In genomic region chr13:40874021-40874420, GRCm38 (mm10) we compare ENCODE assay signal across 27 mouse cellular contexts. TPM values are rescaled to one million over a fixed set of nuclear protein-coding genes. Genes with fewer than 3 reads are reported as not detected.
DNase-seq lines count a peak whose midpoint lies in the region; TF ChIP-seq lines count a peak whose summit lies in the region.
"Had no signal": no experiment of that assay in that cellular context is flagged by ENCODE, and none has a peak within 500 bp of the region (broad histone marks: within the 10 kb centered on the region; RNA-seq: fewer than 3 reads in every experiment).

No protein-coding gene starts in this region.

- H3K36me3 ChIP-seq in megakaryocyte, embryonic 14.5 days (replicated peaks; ENCODE audit: low read length): peaks cover 13% of the 10 kb centered on the region
- H3K36me3 ChIP-seq: embryonic facial prominence, embryonic 13.5 days; heart, embryonic 10.5 days; heart, embryonic 15.5 days; hindbrain, embryonic 13.5 days; liver, embryonic 13.5 days; neural tube, embryonic 15.5 days; stomach, embryonic 15.5 days had no signal

- H3K9me3 ChIP-seq in megakaryocyte, embryonic 14.5 days: peaks cover 14% of the 10 kb centered on the region
- H3K9me3 ChIP-seq: heart, embryonic 10.5 days; heart, embryonic 15.5 days; hindbrain, embryonic 13.5 days; liver, embryonic 13.5 days; neural tube, embryonic 15.5 days; stomach, embryonic 15.5 days had no signal

- H3K27me3 ChIP-seq in megakaryocyte, embryonic 14.5 days (replicated peaks): no peaks in the 10 kb centered on the region
- H3K27me3 ChIP-seq: heart, embryonic 15.5 days; hindbrain, embryonic 13.5 days; liver, embryonic 13.5 days; neural tube, embryonic 15.5 days; Patski; stomach, embryonic 15.5 days had no signal

- peaks cover 7% of the 10 kb centered on the region for H3K4me1 ChIP-seq in lung, adult 2 months (ENCODE audit: control insufficient read depth, insufficient read depth, low read length)
- peaks cover 41% of the 10 kb centered on the region for H3K4me1 ChIP-seq in megakaryocyte, embryonic 14.5 days

- TF ChIP-seq POLR2A in lung, adult 2 months (IDR thresholded peaks at IDR 0.05; ENCODE audit: borderline replicate concordance, extremely low read depth, low read depth, low read length): no peak

- no peak overlapping the region for H3K4me3 ChIP-seq in lung, adult 2 months (replicated peaks; ENCODE audit: extremely low read depth, low read depth, low read length)
- H3K4me3 ChIP-seq in megakaryocyte, embryonic 14.5 days (replicated peaks): peak overlapping the region; percentile 40
- H3K4me3 ChIP-seq: embryonic facial prominence, embryonic 13.5 days; heart, embryonic 10.5 days; heart, embryonic 15.5 days; hindbrain, embryonic 13.5 days; liver, embryonic 13.5 days; neural tube, embryonic 15.5 days; stomach, embryonic 15.5 days had no signal

- DNase-seq in lung, postnatal 36 days: peak; percentile 45
- DNase-seq in lung, adult 2 months: no peak
- DNase-seq in MEL-GATA-1-ER (ENCODE audit: extremely low read depth, low read depth): peak; percentile 63
- DNase-seq in adrenal gland, adult 8-10 months: no peak
- DNase-seq in cerebellum, adult 11 months: no peak
- no peak for DNase-seq in frontal cortex, adult 2 months (ENCODE audit: extremely low spot score in 1 of 2, low spot score in 1 of 2)
- DNase-seq: adrenal gland, postnatal 14 days; cerebellum, adult 11-12 months; cerebellum, adult 9-11 months; gastrocnemius, postnatal 10 days; kidney, adult 11 months; kidney, postnatal 14 days; layer of hippocampus, adult 9-11 months; liver, embryonic 13.5 days; lung, embryonic 14.5 days; lung, postnatal 14 days; midbrain, embryonic 14.5 days; retina, postnatal 1 day; right cerebral cortex, postnatal 14 days had no signal

- 37% methylated on average over 5 of the region's 5 CpGs for WGBS in lung, adult 2 months

- TF ChIP-seq CTCF in lung, adult 2 months (IDR thresholded peaks at IDR 0.05; ENCODE audit: insufficient read depth, low read length): no peak

RNA-seq across cellular contexts. Expression of gene Gcnt2, which starts 14.5 kb away (rescaled TPM):
- 12.5 and 17.5 TPM in 2 replicates for polyA plus RNA-seq in lung, adult 2 months (2012; rRNA removed)
- polyA plus RNA-seq in megakaryocyte, embryonic 14.5 days (2012; ENCODE audit: insufficient read depth, low replicate concordance): 0.41 and 0.82 TPM in 2 replicates
- total RNA-seq in adrenal gland, adult 8-10 months (2022): 1 to 10 TPM; 4.8 to 9.1 (median 7.1) TPM
- 8.0 and 8.9 TPM in 2 replicates for polyA plus RNA-seq in frontal cortex, adult 2 months (2012; rRNA removed)

Comparison
In these comparisons a context has a peak if more than half of its experiments do, and no peak if none do; other contexts are left out.
1. DNase-seq: peak in lung, postnatal 36 days (single experiment) and MEL-GATA-1-ER (single experiment); none in lung, adult 2 months (single experiment), adrenal gland, adult 8-10 months (single experiment), cerebellum, adult 11 months (single experiment) and frontal cortex, adult 2 months (0 of 2).